Mouse (Mus musculus) liver, embryonic 14.5 days (tissue): Measurements from ENCODE around the gene 4930562C15Rik. TPM values are rescaled to one million over a fixed set of nuclear protein-coding genes. Genes with fewer than 3 reads are reported as not detected.

Source experiments
- ATAC-seq: fragments of 200-750 bp; cut with Nextera tagmentation; 2 replicates; pipeline ENCODE4 v1.8.0; 2017; ENCODE audit warnings: moderate number of reproducible peaks, mild to moderate bottlenecking, moderate library complexity; ENCODE audit not compliant: insufficient read depth
- DNase-seq, 3 experiments: peaks; one replicate each; pipeline ENCODE4 v3.0.0-alpha.2; 2012 to 2013; ENCODE audit warnings: low read depth in 3 of 3, low spot score in 3 of 3
- H3K27ac ChIP-seq: fragments of 300-500 bp; sonication (generic); 2 replicates; pipeline ENCODE4 v1.5.1; 2014; ENCODE audit warnings: moderate library complexity, mild to moderate bottlenecking, control low read depth, inconsistent platforms
- H3K27me3 ChIP-seq: fragments of 300-500 bp; sonication (generic); 2 replicates; pipeline ENCODE4 v1.6.1; 2014; ENCODE audit warnings: mild to moderate bottlenecking, low read length, moderate library complexity; ENCODE audit not compliant: control insufficient read depth, insufficient read depth
- H3K36me3 ChIP-seq: fragments of 300-500 bp; sonication (generic); replicated peaks from 2 replicates; pipeline ENCODE4 v1.6.1; 2014; ENCODE audit warnings: low read depth; ENCODE audit not compliant: control insufficient read depth, insufficient read depth
- H3K4me1 ChIP-seq, 2 experiments: fragments of 200-500 bp in 1 of 2; fragments of 300-500 bp in 1 of 2; sonication (generic) in 1 of 2; replicated peaks; 2 replicates each; pipeline ENCODE4 v1.6.1; 2012 to 2014; ENCODE audit warnings: antibody characterized with exemption in 1 of 2, inconsistent platforms in 1 of 2, low read length in 1 of 2; ENCODE audit not compliant: control insufficient read depth in 2 of 2, insufficient read depth in 2 of 2
- H3K4me2 ChIP-seq: fragments of 300-500 bp; sonication (generic); 2 replicates; pipeline ENCODE4 v1.6.1; 2014; ENCODE audit warnings: low read depth, mild to moderate bottlenecking, control low read depth, moderate library complexity
- H3K4me3 ChIP-seq, 2 experiments: fragments of 200-500 bp in 1 of 2; fragments of 300-500 bp in 1 of 2; sonication (generic) in 1 of 2; 2 replicates each; pipeline ENCODE4 v1.5.1; 2012 to 2014; ENCODE audit warnings: low read depth in 2 of 2, low read length in 2 of 2, mild to moderate bottlenecking in 2 of 2, control low read depth in 1 of 2, inconsistent platforms in 1 of 2, moderate library complexity in 1 of 2; ENCODE audit not compliant: insufficient read depth in 1 of 2
- H3K9ac ChIP-seq: fragments of 300-500 bp; sonication (generic); replicated peaks from 2 replicates; pipeline ENCODE4 v1.6.1; 2014; ENCODE audit warnings: mild to moderate bottlenecking, control low read depth, moderate library complexity
- H3K9me3 ChIP-seq: fragments of 300-500 bp; sonication (generic); 2 replicates; pipeline ENCODE4 v1.6.1; 2016; ENCODE audit warnings: low read length, mixed read lengths; ENCODE audit not compliant: control insufficient read depth
- CTCF ChIP-seq: IDR thresholded peaks from 2 replicates; pipeline ENCODE4 v1.5.1; 2016; ENCODE audit warnings: antibody characterized with exemption, low read depth, control low read depth
- EP300 ChIP-seq: IDR thresholded peaks from 2 replicates; pipeline ENCODE4 v1.6.1; 2016; ENCODE audit warnings: antibody characterized with exemption, low read depth
- WGBS: fragments of 180-500 bp; shearing (Covaris S2); extraction: QIAGEN DNeasy Blood & Tissue Kit; methylation state at CpG from one replicate; pipeline ENCODE4 v1.1.7; 2014; ENCODE audit not compliant: insufficient replicate concordance; 5-methylcytosine and 5-hydroxymethylcytosine counted together
- polyA plus RNA-seq, 2 experiments: library from polyadenylated mRNA; depleted of rRNA in 1 of 2; stranded (reverse) in 1 of 2; unstranded in 1 of 2; fragments of >200 nt; fragmentation: Nextera tagmentation in 1 of 2; extraction: Ambion mirVana in 1 of 2; gene quantifications; 2 replicates each; pipeline versions ENCODE4 v1.2.1 to v1.2.3; 2012 to 2014

Gene 4930562C15Rik
- polyA plus RNA-seq, 2 experiments = not detected

DNA sequence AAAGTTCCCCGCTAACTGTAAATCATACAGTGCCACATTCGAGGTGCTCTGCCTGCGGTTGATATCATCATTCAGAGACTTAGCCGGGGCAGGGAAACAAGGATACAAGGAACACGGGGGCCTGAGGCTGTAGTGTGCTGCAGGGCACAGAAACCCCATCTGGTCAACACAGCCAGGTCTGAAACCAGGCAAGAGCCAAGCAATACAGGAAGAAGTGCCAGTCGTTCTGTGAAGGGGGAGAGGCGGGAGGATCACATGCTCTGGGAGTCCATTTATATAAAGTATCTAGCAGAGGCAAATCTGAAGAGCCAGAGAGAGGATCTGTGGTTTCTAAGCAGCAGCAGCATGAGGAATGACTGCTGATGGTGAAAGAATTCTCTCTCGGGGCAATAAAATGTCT is 5.0 kb downstream of the 4930562C15Rik start:
- Histone ChIP-seq H3K4me3 (no peak overlapping the region), H3K27me3 (no peaks in the 10 kb centered on the region), H3K4me1 (no peaks in the 10 kb centered on the region), H3K9ac (no peak overlapping the region), H3K9me3 (no peaks in the 10 kb centered on the region), H3K4me2 (no peak overlapping the region), H3K27ac (no peak overlapping the region), H3K36me3 (no peaks in the 10 kb centered on the region)
- ATAC-seq = no peak
- no peak for TF ChIP-seq EP300
- TF ChIP-seq CTCF = no peak
- DNase-seq = no peak
- WGBS = 64% methylated on average over 8 of the region's 8 CpGs

DNA sequence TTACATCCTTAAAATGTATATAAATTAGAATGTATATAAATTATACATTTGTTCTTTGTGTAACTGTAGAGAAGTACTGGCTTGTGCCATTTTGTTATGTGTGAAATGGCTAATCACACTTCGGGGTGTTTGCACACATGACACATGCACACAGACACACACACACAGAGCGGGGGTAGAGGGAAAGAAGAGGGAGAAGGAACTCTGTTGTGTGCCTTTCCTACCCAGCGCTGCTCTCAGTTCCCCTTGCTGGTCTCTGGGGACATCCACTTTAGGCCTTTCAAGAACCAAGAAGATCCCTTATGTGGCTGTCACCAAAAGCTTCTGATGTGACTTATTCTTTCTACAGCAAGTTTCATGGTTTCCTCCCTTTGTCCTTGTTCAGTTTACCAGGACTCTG is 11.8 kb downstream of the 4930562C15Rik start:
- ATAC-seq (no peak), DNase-seq (no peak)
- WGBS = 55% methylated on average over 3 of the region's 3 CpGs
- Histone ChIP-seq H3K27me3 (no peaks in the 10 kb centered on the region), H3K27ac (no peak overlapping the region), H3K9ac (no peak overlapping the region), H3K9me3 (no peaks in the 10 kb centered on the region), H3K4me2 (no peak overlapping the region), H3K36me3 (no peaks in the 10 kb centered on the region), H3K4me3 (no peak overlapping the region), H3K4me1 (no peaks in the 10 kb centered on the region)
- TF ChIP-seq CTCF (no peak), EP300 (no peak)

DNA sequence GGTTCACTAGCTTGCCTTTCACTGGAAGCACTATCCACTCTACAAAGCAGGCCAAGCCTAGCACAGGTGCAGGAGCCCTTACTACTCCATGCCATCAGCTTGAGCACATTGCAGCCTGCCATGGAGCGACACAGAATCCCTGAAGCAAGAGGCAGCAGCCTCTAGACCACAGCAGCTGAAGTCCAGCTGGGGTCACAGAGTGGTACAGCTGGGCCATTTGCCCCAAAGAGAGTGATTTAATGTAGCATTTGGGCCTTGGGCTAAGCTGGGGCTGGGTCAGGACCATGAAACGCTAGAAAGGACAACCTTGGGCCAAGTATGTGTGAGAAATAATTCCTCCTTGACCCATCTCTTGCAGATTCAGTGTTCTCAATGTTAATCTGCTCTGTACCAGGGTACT is 12.9 kb downstream of the 4930562C15Rik start:
- no peak for DNase-seq
- no peaks in the 10 kb centered on the region for H3K4me1 ChIP-seq
- H3K36me3 ChIP-seq = no peaks in the 10 kb centered on the region
- H3K9ac ChIP-seq = no peak overlapping the region
- no peaks in the 10 kb centered on the region for H3K9me3 ChIP-seq
- H3K27ac ChIP-seq = no peak overlapping the region
- H3K4me3 ChIP-seq = no peak overlapping the region
- no peaks in the 10 kb centered on the region for H3K27me3 ChIP-seq
- WGBS = 44% methylated on average over 2 of the region's 2 CpGs
- ATAC-seq = no peak
- TF ChIP-seq CTCF (no peak), EP300 (no peak)
- no peak overlapping the region for H3K4me2 ChIP-seq

DNA sequence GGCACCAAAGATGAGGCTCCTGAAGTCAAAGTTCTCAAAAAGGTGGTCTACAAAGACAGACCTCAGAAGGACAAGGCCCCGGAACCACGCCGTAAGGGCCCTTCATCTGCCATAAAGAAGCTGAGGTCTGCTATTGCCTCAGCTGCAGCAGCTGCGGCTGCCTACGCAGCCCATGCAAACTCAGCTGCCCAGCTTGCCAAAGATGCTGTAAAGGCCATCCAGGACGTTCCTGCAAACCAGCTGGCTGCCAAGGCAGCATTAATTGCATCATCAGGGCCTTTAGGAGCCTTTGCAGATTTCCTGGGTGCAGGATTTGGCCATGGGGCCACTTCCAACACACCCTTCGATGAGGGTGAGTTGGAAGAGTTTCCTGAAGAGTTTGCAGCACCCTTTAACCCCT is 15.1 kb downstream of the 4930562C15Rik start:
- no peak overlapping the region for H3K4me2 ChIP-seq
- no peak for ATAC-seq
- no peaks in the 10 kb centered on the region for H3K36me3 ChIP-seq
- H3K9ac ChIP-seq = no peak overlapping the region
- no peak overlapping the region for H3K27ac ChIP-seq
- no peaks in the 10 kb centered on the region for H3K4me1 ChIP-seq
- TF ChIP-seq EP300 (no peak), CTCF (no peak)
- DNase-seq = no peak
- 56% methylated on average over 7 of the region's 7 CpGs for WGBS
- no peaks in the 10 kb centered on the region for H3K9me3 ChIP-seq
- no peaks in the 10 kb centered on the region for H3K27me3 ChIP-seq
- no peak overlapping the region for H3K4me3 ChIP-seq

DNA sequence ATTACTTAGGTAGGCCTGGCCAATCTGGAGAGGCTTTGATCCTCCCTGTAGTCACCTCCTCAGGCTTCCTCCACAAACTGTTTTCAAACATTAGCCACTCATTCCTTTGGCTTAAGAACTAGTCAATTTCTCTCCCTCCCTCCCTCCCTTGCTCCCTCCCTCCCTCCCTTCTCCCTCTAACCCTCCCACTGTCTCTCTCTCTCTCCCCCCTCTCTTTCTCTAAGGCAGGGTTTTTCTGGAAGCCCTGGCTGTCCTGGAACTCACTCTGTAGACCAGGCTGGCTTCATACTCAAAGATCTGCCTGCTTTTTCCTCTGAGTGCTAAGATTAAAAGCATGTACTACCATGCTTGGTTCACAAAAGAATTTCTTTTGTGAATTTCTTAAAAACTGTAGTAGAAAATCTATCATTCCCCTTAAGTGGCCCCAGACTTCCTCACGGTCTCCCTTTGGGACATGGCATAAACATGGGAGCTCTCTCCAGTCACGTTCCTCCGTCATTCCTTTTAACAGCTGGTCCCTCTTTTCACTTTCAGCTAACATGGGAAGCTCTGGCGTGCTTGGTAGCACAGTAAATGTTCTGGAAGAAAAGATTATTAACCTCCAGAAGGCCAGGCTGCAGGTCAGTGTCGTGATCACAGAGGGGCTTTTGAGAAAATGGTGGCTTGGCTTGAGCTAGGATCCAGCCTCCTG is 15.9 kb downstream of the 4930562C15Rik start:
- no peak for TF ChIP-seq EP300
- ATAC-seq (no peak), DNase-seq (no peak)
- Histone ChIP-seq H3K4me3 (no peak overlapping the region), H3K4me1 (no peaks in the 10 kb centered on the region), H3K27ac (no peak overlapping the region), H3K9ac (no peak overlapping the region), H3K36me3 (no peaks in the 10 kb centered on the region), H3K27me3 (no peaks in the 10 kb centered on the region), H3K4me2 (no peak overlapping the region), H3K9me3 (no peaks in the 10 kb centered on the region)
- WGBS = 53% methylated on average over 5 of the region's 5 CpGs
